Mouse (Mus musculus): ENCODE results near the gene Crhbp.

DNA sequence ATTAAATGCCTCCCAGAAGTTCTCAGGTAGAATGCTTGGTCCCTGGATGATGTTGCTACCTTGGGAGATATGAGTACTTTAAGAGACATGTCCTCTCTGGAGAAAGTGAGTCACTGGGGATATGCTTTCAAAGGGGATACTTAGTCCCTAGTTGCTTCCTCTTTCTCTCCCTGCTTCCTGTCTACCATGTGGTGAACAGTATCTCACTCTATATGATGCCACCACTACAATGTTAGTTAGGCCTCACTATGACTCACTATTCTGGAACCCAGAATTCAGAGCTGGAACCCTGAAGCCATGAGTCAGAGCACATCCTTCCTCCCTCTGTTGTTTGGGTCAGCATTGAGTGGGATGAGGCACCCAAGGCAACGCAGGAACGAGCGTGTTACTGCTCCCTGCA, 17.2 kb downstream of the Crhbp start:
- TF ChIP-seq CTCF (IDR thresholded peaks at IDR 0.05): no peak
- no peak for TF ChIP-seq EP300 (IDR thresholded peaks at IDR 0.05; ENCODE audit: insufficient read depth, low read depth, low read length)

All from heart, adult 2 months (tissue).